Mouse (Mus musculus) heart, embryonic 14.5 days (tissue): ENCODE measurements around the gene Btrc. TPM values are rescaled to one million over a fixed set of nuclear protein-coding genes. Genes with fewer than 3 reads are reported as not detected.
A peak's percentile ranks its signal among the peaks of the same experiment; 100 is the strongest.
"Not testable (repeated sequence)": the region's sequence is repeated elsewhere in the genome, so short reads cannot be mapped to it uniquely, and the experiment has no call there.

ENCODE experiments used
- ATAC-seq: fragments of 200-750 bp; cut with Nextera tagmentation; 2 replicates; pipeline ENCODE4 v1.8.0; 2017; ENCODE audit warnings: low read depth, moderate TSS enrichment; ENCODE audit not compliant: insufficient number of reproducible peaks, insufficient read depth, low FRiP score
- H3K27ac ChIP-seq, 2 experiments: fragments of 200-500 bp in 1 of 2; fragments of 300-500 bp in 1 of 2; sonication (generic) in 1 of 2; replicated peaks in 1 of 2; 2 replicates each; pipeline ENCODE4 v1.5.1; 2012 to 2014; ENCODE audit warnings: low read depth in 2 of 2, low read length in 2 of 2, control low read depth in 1 of 2, mild to moderate bottlenecking in 1 of 2, mixed read lengths in 1 of 2; ENCODE audit not compliant: control insufficient read depth in 1 of 2, insufficient read depth in 1 of 2
- H3K27me3 ChIP-seq: fragments of 300-500 bp; sonication (generic); 2 replicates; pipeline ENCODE4 v1.6.1; 2014; ENCODE audit warnings: mild to moderate bottlenecking, low read length, control low read depth; ENCODE audit not compliant: control insufficient read depth, insufficient read depth
- H3K36me3 ChIP-seq: fragments of 300-500 bp; sonication (generic); 2 replicates; pipeline ENCODE4 v1.6.1; 2014; ENCODE audit warnings: mild to moderate bottlenecking, control low read depth, low read length, mixed read lengths; ENCODE audit not compliant: control insufficient read depth, insufficient read depth
- H3K4me1 ChIP-seq, 2 experiments: fragments of 200-500 bp in 1 of 2; fragments of 300-500 bp in 1 of 2; sonication (generic) in 1 of 2; 2 replicates each; pipeline ENCODE4 v1.6.1; 2012 to 2014; ENCODE audit warnings: low read length in 2 of 2, control low read depth in 1 of 2, mixed read lengths in 1 of 2; ENCODE audit not compliant: control insufficient read depth in 2 of 2, insufficient read depth in 2 of 2
- H3K4me2 ChIP-seq: fragments of 300-500 bp; sonication (generic); 2 replicates; pipeline ENCODE4 v1.6.1; 2014; ENCODE audit warnings: mild to moderate bottlenecking, low read length
- H3K4me3 ChIP-seq, 2 experiments: fragments of 200-500 bp in 1 of 2; fragments of 300-500 bp in 1 of 2; sonication (generic) in 1 of 2; 2 replicates each; pipeline ENCODE4 v1.5.1; 2012 to 2014; ENCODE audit warnings: low read length in 2 of 2, mild to moderate bottlenecking in 2 of 2, control low read depth in 1 of 2, low read depth in 1 of 2, moderate library complexity in 1 of 2; ENCODE audit not compliant: control insufficient read depth in 1 of 2, insufficient read depth in 1 of 2
- H3K9ac ChIP-seq: fragments of 300-500 bp; sonication (generic); 2 replicates; pipeline ENCODE4 v1.6.1; 2014; ENCODE audit warnings: mild to moderate bottlenecking, low read length
- H3K9me3 ChIP-seq: fragments of 300-500 bp; sonication (generic); 2 replicates; pipeline ENCODE4 v1.6.1; 2016; ENCODE audit warnings: low read length, control low read depth; ENCODE audit not compliant: control insufficient read depth
- WGBS: fragments of 180-500 bp; shearing (Covaris S2); extraction: QIAGEN DNeasy Blood & Tissue Kit; methylation state at CpG from one replicate; pipeline ENCODE4 v1.1.7; 2014; 5-methylcytosine and 5-hydroxymethylcytosine counted together
- polyA plus RNA-seq: library from polyadenylated mRNA; unstranded; fragments of >200 nt; fragmentation: Nextera tagmentation; extraction: Ambion mirVana; gene quantifications from 2 replicates; pipeline ENCODE4 v1.2.1, GENCODE M21; 2014

The Btrc gene
- polyA plus RNA-seq, 1 experiment from 2014 or later = 36.4 TPM

- Histone ChIP-seq H3K27ac (no peak overlapping the region), H3K9ac (no peak overlapping the region), H3K27me3 (no peaks in the 10 kb centered on the region), H3K4me3 (no peak overlapping the region), H3K4me1 (no peaks in the 10 kb centered on the region), H3K9me3 (no peaks in the 10 kb centered on the region), H3K4me2 (no peak overlapping the region), H3K36me3 (no peaks in the 10 kb centered on the region)
- 54% methylated on average over 5 of the region's 5 CpGs for WGBS
- ATAC-seq = no peak
Measured at GRCm38 (mm10) chr19:45343941-45344340, 19.6 kb upstream of the Btrc start.

GRCm38 (mm10) chr19:45348188-45348587 lies 15.3 kb upstream of the Btrc start:
- H3K9ac ChIP-seq = no peak overlapping the region
- WGBS = 64% methylated on average over 4 of the region's 4 CpGs
- no peaks in the 10 kb centered on the region for H3K36me3 ChIP-seq
- peaks cover 0 to 3% of the 10 kb centered on the region in 2 experiments; a peak in 2 of 4 replicates for H3K4me1 ChIP-seq
- H3K9me3 ChIP-seq = no peaks in the 10 kb centered on the region
- H3K27ac ChIP-seq = no peak overlapping the region
- no peak for ATAC-seq
- H3K27me3 ChIP-seq = peaks cover 4% of the 10 kb centered on the region; the same call in 1 of the 2 replicates
- H3K4me3 ChIP-seq = no peak overlapping the region
- no peak overlapping the region for H3K4me2 ChIP-seq

- Histone ChIP-seq H3K27ac (no peak overlapping the region), H3K4me3 (0 out of 4 replicates have a peak overlapping the region, but pooled peaks of 1 of the 2 experiments have one; percentile 13), H3K27me3 (peaks cover 4% of the 10 kb centered on the region; the same call in 1 of the 2 replicates), H3K4me1 (peaks cover 0 to 3% of the 10 kb centered on the region in 2 experiments; a peak in 2 of 4 replicates), H3K36me3 (no peaks in the 10 kb centered on the region), H3K9me3 (no peaks in the 10 kb centered on the region), H3K9ac (no peak overlapping the region), H3K4me2 (peak overlapping the region; percentile 46)
- no peak for ATAC-seq
- WGBS = 53% methylated on average over 12 of the region's 12 CpGs
Measured at GRCm38 (mm10) chr19:45350456-45350855, 13.1 kb upstream of the Btrc start.

- H3K27me3 ChIP-seq, H3K4me1 ChIP-seq, H3K4me2 ChIP-seq, H3K27ac ChIP-seq, H3K4me3 ChIP-seq, H3K9ac ChIP-seq, H3K36me3 ChIP-seq, H3K9me3 ChIP-seq, ATAC-seq: not testable (repeated sequence)
- WGBS = 82% methylated on average over 7 of the region's 7 CpGs
Measured at GRCm38 (mm10) chr19:45352706-45353105, 10.8 kb upstream of the Btrc start.

- Histone ChIP-seq H3K4me1 (peaks cover 0 to 3% of the 10 kb centered on the region in 2 experiments; a peak in 2 of 4 replicates), H3K36me3 (no peaks in the 10 kb centered on the region), H3K4me2 (no peak overlapping the region), H3K4me3 (no peak overlapping the region), H3K9me3 (no peaks in the 10 kb centered on the region), H3K27ac (no peak overlapping the region), H3K27me3 (no peaks in the 10 kb centered on the region), H3K9ac (no peak overlapping the region)
- no peak for ATAC-seq
- WGBS = 42% methylated on average over 6 of the region's 6 CpGs
Measured at GRCm38 (mm10) chr19:45355678-45356077, 7.9 kb upstream of the Btrc start.

- not testable (repeated sequence) for H3K27ac ChIP-seq, H3K4me3 ChIP-seq, H3K9ac ChIP-seq, H3K4me1 ChIP-seq, H3K4me2 ChIP-seq, H3K9me3 ChIP-seq, ATAC-seq, H3K36me3 ChIP-seq, H3K27me3 ChIP-seq
- WGBS = 74% methylated on average over 6 of the region's 6 CpGs
Measured at GRCm38 (mm10) chr19:45356868-45357267, 6.7 kb upstream of the Btrc start.

GRCm38 (mm10) chr19:45360486-45360885 lies 3.0 kb upstream of the Btrc start:
- Histone ChIP-seq H3K9me3 (no peaks in the 10 kb centered on the region), H3K4me1 (peaks cover 0 to 6% of the 10 kb centered on the region in 2 experiments; a peak in 2 of 4 replicates), H3K4me2 (no peak overlapping the region), H3K9ac (no peak overlapping the region), H3K4me3 (no peak overlapping the region), H3K27ac (no peak overlapping the region), H3K36me3 (no peaks in the 10 kb centered on the region), H3K27me3 (no peaks in the 10 kb centered on the region)
- no peak for ATAC-seq

GRCm38 (mm10) chr19:45363933-45364391 lies 428 bp downstream of the Btrc start:
- under 1% methylated on average over 20 of the region's 20 CpGs for WGBS
- H3K4me3 ChIP-seq = peak overlapping the region; percentile 89 to 96
- peak overlapping the region; percentile 90 for H3K9ac ChIP-seq
- peak overlapping the region; percentile 84 for H3K4me2 ChIP-seq
- ATAC-seq = peak; percentile 87
- no peaks in the 10 kb centered on the region for H3K9me3 ChIP-seq
- no peaks in the 10 kb centered on the region for H3K27me3 ChIP-seq
- H3K27ac ChIP-seq = peak overlapping the region; percentile 94 to 95
- peaks cover 4% of the 10 kb centered on the region; the same call in 1 of the 2 replicates for H3K36me3 ChIP-seq
- H3K4me1 ChIP-seq = peaks cover 0 to 12% of the 10 kb centered on the region in 2 experiments; a peak in 2 of 4 replicates
